Mouse (Mus musculus) kidney, adult 18-20 months (tissue): ENCODE results near the gene Nfatc2ip.
A peak's percentile ranks its signal among the peaks of the same experiment; 100 is the strongest.

Experiments used
- DNase-seq: peaks from one replicate; pipeline ENCODE4 v3.0.0; 2021

Nfatc2ip gene

DNA sequence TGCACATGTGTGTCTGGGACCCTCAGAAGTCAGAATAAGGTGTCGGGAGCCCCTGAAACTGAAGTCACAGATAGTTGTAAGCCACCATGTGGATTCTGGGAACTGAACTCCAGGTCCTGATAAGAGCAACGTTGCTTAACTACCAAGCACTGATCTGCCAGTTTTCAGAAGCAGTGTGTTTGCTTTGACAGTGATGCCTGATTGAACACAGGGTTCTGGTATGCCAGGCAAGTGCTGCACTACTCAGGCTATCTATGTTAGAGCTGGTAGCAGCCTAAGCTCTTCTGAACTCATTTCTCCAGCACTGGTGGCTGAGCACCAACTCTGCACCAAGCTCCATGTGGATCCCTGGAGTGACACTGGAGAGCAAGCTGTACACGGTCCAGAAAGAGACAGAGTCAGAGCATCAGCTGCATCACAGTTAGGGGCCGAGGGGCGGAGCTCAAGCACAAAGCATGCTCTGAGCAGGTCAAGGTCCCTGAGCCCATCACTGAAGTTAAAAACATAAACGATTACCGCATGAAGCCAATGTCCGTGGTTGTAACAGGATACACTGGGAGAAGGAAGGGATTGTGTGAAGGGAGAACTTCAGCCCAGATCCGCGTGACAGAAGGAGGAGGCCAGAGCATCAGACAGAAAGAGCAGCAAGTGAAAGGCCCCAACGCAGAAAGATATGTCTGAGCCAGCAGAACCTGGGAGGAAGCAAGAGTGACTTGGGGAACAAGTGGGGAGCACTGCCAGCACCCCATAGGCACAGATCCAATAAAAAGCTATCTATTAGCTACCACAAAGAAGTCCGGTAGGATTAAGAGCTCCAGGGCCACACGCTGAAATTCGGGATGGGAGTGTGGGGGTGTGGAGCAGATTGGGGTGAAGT, 41.6 kb downstream of the Nfatc2ip start:
- no peak for DNase-seq

DNA sequence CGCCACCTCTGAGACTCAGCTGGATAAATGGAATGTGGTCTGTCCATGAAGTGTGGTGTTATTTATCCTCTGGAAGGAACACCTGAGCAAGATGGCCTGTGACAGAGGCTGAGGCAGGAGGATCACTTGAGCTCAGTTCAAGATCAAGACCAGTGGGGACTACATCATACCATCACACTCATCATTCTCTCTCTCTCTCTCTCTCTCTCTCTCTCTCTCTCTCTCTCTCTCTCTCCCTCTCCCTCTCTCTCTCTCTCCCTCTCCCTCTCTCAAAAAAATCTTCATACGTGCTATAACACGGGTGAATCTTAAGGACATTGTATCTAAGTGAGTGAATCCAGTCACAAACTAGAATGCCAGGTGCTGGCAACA, 42.6 kb downstream of the Nfatc2ip start:
- DNase-seq: no peak

DNA sequence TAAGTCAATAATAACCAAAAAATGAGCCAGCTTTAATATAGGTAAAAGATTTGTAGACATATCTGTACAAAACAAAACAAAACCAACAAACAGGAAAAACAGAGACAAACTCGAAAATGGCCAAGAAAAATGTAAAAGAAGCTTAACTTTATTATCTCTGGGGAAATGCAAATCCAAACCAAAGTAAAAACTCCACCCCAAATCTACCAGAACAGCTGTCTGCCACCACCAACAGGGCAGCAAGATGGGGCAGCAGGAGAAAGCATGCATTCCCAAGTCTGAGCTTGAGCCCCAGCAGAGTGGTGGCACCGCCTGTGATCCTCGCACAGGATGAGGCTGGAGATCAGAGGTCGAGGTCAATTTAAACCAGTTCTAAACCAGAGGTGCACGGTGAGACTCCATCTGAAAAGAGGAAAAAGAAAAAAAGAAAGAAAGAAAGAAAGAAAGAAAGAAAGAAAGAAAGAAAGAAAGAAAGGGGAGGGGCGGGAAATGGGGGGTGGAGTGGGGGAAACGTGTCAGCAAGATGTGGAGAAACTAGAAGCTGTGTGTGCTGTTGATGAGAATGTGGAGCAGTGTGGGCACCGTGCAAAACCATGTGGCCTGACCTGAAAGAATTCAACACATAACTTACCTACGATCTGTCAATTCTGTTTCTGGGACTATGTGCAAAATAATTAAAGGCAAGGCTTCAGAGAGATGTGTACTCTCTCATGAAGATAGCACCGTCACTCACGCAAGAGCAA, 43.1 kb downstream of the Nfatc2ip start:
- DNase-seq: no peak

DNA sequence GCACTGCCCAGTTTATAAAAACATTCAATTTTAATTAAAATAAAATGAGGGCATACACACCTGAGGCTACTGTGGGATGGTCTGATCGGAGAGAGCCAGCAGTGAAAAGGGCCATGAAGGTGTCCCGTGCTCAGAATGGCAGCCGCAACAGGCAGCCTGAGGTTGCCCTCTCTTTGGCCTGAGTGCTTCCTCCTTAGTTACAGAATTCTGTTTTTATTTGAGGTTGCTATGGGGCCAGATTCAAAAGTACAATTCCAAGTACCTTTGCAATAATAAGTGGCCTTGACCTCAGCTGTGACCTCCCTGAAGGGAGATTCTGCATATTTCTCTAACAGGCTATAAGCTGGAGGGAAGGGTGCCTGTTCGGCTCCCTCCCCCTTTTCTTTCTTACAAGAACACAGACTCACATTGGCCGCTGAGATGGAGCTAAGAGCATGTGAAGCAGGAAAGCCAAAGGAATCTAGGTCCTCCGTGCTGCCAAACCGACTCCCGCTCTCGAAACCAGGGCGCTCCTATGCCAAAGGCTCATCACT, 45.1 kb downstream of the Nfatc2ip start:
- DNase-seq: no peak

DNA sequence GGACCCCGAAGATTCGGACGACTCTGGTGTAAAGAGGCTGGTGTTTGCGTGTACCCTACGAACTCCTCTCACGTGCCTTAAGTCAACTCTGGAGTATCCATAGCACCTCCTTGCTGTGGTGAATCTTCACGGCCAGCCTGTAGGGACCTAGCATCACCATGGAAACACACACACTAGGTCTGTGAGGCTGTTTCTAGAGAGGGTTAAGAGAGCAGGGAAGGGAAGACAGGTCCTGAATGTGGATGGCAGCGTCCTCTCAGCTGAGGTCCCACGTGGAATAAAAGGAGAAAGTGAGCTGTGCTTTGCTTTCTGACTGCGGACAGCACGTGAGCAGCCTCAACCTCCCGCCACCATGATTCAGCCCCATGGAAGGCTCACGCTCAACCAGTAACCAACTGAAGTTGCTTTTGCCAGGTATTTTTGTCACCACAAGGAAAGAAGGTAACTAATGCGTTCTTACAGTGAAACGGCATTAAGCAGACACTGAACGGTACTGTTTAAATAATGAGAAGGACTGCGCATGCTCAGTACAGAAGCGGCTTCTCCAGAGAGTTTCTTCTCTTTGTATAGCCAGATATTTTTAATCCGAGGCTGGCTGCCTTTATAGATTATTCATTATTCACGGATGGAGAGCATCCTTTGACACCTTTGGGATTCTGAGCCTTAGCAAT, 45.7 kb downstream of the Nfatc2ip start:
- DNase-seq: no peak

DNA sequence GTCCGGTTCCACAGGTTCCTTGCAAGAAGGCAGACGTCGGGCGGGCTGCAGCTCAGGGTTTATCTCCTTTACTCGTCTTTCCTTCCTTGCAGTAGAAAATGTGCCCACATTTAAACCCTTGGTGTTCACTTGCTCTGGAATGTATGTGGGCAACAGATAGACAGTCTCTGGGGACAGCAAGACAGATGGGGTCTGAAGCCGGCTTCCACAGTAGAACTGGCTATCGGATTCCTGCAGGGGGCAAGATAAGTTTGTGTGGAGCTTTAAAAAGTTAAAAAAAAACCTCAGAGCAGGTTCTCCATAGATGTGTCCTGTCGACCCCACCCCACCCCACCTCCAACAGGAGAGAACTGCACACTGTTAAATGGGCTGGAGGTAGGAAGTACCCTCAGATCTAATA, 48.2 kb downstream of the Nfatc2ip start:
- DNase-seq: no peak

DNA sequence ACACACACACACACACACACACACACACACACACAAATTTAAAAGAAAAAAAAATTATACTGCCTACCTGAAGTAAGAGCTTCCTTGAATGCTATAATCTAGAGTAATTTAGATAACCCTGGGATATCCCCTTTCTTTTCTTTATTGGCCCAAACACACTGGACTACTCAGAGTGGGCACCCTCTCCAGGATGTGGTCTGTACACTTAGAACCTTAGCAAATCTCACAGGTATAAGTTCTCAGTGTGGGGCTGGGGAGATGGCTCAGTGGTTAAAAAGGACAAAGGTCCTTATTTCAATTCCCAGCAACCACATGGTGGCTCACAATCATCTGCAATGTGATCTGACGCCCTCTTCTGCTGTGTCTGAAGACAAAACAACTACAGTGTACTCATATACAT, 49.4 kb downstream of the Nfatc2ip start:
- no peak for DNase-seq

DNA sequence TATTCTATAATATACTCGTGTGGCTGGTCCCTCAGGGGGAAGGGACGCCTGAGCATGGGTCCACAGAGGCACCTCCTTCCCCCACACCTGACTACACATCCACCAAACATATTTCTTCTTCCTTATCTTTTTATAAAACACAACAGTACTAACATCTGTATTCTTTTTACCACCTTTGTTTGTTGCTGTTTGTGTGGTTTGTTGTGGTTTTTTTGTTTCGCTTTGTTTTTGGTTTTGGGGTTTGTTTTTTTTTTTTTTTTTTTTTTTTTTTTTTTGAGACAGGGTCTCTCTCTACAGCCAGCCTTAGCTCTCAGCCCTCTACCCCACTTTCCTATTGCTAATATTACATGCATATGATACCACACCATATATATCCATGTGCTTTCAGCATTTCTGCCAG, 50.6 kb downstream of the Nfatc2ip start:
- no peak for DNase-seq

DNA sequence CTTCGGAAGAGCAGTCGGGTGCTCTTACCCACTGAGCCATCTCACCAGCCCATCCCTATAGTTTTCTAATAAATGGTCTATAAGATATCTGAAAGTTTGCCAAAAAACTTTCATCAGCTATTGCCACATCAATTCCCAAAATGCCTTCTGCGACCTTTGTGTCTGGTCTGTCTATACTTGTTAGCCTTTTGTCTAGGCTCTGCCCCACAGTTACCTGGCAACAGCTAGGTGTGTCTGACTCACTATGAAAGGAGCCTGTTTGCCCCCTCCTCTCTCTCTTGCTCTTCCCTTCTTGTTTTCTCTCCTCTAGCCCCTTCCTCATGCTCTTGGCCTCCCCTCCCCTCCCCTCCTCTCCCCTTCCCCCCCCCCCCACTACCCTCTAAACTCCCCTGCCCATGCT, 51.0 kb downstream of the Nfatc2ip start:
- no peak for DNase-seq

DNA sequence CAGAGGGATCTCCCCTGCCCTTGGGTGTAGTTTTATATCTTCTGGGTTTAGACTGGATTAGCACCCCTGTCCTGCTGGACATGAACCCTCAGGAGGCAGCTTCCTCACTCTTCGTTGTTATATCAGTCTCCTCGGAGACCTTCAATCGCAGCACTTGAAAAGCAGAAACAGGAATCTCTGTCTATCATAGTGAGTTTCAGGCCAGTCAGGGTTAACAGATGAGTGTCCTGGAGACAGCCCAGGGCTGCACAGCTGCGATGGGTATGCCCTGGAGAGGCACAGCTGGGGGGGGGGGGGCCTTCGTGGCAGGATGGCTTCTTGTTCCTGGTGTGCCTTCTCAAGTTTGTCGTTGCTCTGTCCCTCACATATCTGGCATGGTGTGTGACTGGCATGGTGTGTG, 55.6 kb downstream of the Nfatc2ip start:
- no peak for DNase-seq

DNA sequence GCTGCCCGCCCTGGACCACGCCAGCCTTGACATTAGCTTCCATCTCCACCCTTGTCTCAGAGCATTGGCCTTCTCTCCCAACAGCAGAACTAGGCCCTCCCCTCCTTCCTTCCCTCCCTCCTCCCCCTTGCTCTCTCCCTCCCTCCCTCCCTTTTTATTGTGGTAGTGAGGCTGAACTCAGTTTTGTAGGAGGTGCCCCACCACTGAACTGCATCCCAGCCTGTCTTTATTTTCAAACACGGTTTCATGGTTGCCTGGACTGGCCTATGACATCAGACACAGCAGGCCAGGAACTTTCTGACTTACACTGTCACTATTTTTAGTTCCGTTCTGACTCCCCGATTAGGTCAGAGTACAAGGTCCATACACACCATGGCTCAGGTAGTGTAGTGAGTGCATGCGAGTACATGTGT, 56.3 kb downstream of the Nfatc2ip start:
- peak; percentile 13 for DNase-seq

DNA sequence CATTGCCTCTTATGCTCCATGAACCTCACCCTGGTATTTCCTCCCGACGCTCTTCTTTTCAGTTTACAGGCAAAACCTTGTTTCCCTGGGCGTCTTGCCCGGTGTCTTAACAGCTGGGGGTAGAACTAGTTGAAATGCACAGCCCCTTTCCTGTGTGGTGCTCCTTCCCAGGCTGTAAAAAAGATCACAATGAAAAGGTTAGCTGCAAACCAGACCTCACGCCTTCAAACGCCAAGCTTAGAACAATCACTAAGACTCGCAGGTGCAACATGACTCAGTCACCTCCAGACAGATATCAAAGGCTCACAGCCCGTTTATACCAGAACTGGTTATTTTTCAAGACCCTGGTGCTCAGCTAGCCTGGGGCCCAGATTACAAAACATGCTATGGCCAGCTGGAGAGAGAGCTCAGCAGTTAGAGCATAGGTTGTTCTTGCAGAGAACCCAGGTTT, 57.0 kb downstream of the Nfatc2ip start:
- no peak for DNase-seq

DNA sequence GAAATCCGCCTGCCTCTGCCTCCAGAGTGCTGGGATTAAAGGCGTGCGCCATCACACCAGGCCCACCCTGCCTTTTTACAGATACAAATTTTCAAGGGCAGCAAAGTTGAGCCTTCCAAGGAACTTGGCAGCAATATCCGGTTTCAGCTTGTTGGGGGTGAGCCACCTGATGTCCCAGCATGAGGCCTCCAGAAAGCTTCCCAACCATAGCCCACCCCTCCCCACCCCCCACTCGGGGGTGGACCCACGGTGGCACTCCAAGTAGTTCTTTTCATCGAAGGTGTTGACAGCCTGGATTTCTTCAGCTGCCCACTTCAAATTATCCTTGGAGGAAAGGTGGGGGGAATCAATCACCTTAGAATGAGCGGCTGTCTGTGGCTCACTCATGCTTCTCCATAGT, 57.6 kb downstream of the Nfatc2ip start:
- no peak for DNase-seq

DNA sequence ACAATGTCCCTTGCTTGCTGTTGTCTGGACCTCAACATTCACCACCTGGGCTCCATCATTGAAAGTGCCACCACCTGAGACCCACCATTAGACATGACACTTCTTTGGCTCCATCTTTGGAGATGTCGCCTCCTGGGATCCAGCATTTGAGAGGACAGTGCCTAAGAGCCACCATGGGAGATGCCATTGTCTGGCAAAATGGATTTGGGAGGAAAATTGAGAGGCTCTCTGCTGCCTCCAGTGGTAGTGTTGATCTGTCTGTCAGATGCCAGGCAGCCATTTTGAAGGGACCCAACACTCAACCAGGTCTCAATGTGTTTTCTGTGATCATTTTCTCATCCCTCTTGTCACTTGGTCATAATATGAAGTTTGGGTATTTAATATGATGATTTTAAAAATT, 61.0 kb downstream of the Nfatc2ip start:
- DNase-seq: no peak
